Mouse (Mus musculus) hindbrain, embryonic 11.5 days (tissue): ENCODE data around the gene Mon1a. TPM values are rescaled to one million over a fixed set of nuclear protein-coding genes. Genes with fewer than 3 reads are reported as not detected.
A peak's percentile ranks its signal among the peaks of the same experiment; 100 is the strongest.

Experiments
- ATAC-seq: fragments of 200-750 bp; cut with Nextera tagmentation; 2 replicates; pipeline ENCODE4 v1.8.0; 2017; ENCODE audit warnings: mild to moderate bottlenecking, moderate TSS enrichment, moderate library complexity; ENCODE audit not compliant: low FRiP score
- DNase-seq: peaks from one replicate; pipeline ENCODE4 v3.0.0-alpha.2; 2015; ENCODE audit warnings: low spot score
- H3K27ac ChIP-seq: fragments of 300-500 bp; sonication (generic); 2 replicates; pipeline ENCODE4 v1.5.1; 2014; ENCODE audit warnings: mild to moderate bottlenecking, low read depth, low read length
- H3K27me3 ChIP-seq: fragments of 300-500 bp; sonication (generic); 2 replicates; pipeline ENCODE4 v1.6.1; 2014; ENCODE audit warnings: mild to moderate bottlenecking, low read length, moderate library complexity, mixed read lengths; ENCODE audit not compliant: control insufficient read depth, insufficient read depth
- H3K36me3 ChIP-seq: fragments of 300-500 bp; sonication (generic); 2 replicates; pipeline ENCODE4 v1.6.1; 2014; ENCODE audit warnings: mild to moderate bottlenecking, low read length, moderate library complexity, mixed read lengths; ENCODE audit not compliant: control insufficient read depth, insufficient read depth
- H3K4me1 ChIP-seq: fragments of 300-500 bp; sonication (generic); replicated peaks from 2 replicates; pipeline ENCODE4 v1.6.1; 2014; ENCODE audit warnings: low read length, mixed read lengths; ENCODE audit not compliant: control insufficient read depth, insufficient read depth
- H3K4me2 ChIP-seq: fragments of 300-500 bp; sonication (generic); replicated peaks from 2 replicates; pipeline ENCODE4 v1.6.1; 2014; ENCODE audit warnings: mild to moderate bottlenecking, low read depth, low read length
- H3K4me3 ChIP-seq: fragments of 300-500 bp; sonication (generic); 2 replicates; pipeline ENCODE4 v1.5.1; 2014; ENCODE audit warnings: low read depth, low read length
- H3K9ac ChIP-seq: fragments of 300-500 bp; sonication (generic); 2 replicates; pipeline ENCODE4 v1.6.1; 2014; ENCODE audit warnings: low read depth, low read length
- H3K9me3 ChIP-seq: fragments of 300-500 bp; sonication (generic); 2 replicates; pipeline ENCODE4 v1.6.1; 2016; ENCODE audit warnings: low read length; ENCODE audit not compliant: control insufficient read depth
- WGBS: fragments of 180-500 bp; shearing (Covaris S2); extraction: QIAGEN DNeasy Blood & Tissue Kit; methylation state at CpG from one replicate; pipeline ENCODE4 v1.1.7; 2014; 5-methylcytosine and 5-hydroxymethylcytosine counted together
- polyA plus RNA-seq: library from polyadenylated mRNA; unstranded; fragments of >200 nt; fragmentation: Nextera tagmentation; extraction: Ambion mirVana; gene quantifications from 2 replicates; pipeline ENCODE4 v1.2.1, GENCODE M21; 2014

Gene Mon1a
- polyA plus RNA-seq, 1 experiment from 2014 or later = 18.1 TPM

DNA sequence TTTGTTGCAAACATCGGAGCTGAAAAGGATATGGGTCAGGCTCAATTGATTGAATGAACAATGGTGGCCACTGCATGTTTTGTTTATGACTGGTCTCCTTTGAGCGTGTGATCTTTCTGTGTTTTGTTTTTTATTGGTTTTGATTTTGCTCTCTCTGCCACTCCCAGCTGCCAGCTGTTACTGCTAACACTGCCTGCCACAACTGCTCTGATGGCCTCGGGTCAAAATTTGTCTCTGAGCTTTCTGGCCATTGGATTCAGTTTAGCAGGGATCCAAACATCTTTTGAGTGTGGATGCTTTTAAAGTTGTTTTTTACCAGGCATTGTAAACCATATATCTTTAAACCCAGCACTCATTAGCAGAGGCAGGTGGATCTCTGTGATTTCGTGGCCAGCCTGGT, 7.5 kb upstream of the Mon1a start:
- Histone ChIP-seq H3K4me2 (no peak overlapping the region), H3K27me3 (no peaks in the 10 kb centered on the region), H3K4me3 (no peak overlapping the region), H3K4me1 (no peaks in the 10 kb centered on the region), H3K36me3 (no peaks in the 10 kb centered on the region), H3K9me3 (no peaks in the 10 kb centered on the region), H3K27ac (no peak overlapping the region), H3K9ac (no peak overlapping the region)
- no peak for DNase-seq
- no peak for ATAC-seq
- 82% methylated on average over 4 of the region's 4 CpGs for WGBS

DNA sequence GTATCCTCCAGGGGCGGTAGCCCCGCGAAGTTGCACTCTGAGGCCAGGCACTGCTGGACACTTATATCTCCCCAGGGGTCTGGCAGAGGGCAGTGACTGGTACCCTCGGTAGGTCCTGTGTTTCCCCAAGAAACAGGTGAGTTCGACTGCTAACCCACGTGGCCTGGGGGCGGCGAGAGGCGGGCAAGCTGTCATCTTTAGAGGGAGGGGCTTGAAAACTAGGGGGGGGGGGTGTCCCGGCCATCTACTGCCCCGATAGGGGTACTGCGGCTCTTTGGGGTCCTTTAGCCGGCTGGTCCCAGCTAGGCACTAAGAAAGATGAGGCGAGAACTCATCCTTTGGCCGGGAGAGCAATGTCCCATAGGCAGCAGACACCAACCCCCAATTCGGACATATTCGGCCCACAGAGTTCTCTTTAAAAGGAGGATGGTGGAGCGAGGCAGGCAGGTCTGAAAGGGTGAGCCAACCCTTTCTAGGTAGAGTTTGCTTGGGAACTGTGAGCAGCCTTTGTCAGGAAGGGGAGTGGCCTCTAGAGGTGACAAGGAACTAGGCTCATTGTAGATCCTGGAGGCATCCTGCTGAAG, 408 bp downstream of the Mon1a start:
- Histone ChIP-seq H3K9ac (peak overlapping the region; percentile 62), H3K27me3 (no peaks in the 10 kb centered on the region; the same call in 1 of the 2 replicates), H3K27ac (0 out of 2 replicates have a peak overlapping the region, but pooled peaks have one; percentile 11), H3K36me3 (no peaks in the 10 kb centered on the region), H3K9me3 (no peaks in the 10 kb centered on the region), H3K4me3 (peak overlapping the region; percentile 64), H3K4me1 (no peaks in the 10 kb centered on the region; the same call in 1 of the 2 replicates), H3K4me2 (peak overlapping the region; percentile 74)
- no peak for DNase-seq
- ATAC-seq = peak; percentile 87
- under 1% methylated on average over 18 of the region's 18 CpGs for WGBS

DNA sequence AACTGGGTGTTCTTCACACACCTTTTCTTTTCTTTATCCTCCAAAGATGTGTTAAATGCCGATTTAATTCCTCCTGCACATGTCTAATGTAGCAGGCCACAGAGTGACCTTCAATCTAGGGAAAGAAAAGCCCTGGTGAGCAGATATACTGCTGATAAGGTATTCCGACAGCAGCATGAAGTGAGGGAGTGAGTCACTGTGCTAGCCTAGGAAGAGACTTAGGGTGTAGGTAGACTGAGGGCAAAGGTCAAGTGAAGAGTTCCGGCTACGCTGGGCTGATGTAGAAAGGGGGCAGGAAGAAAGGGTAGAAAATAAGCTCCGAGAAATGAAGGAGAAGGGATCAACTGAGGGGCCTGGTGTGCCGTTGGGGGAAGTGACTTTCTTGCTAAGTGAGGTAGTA, 2.3 kb downstream of the Mon1a start:
- Histone ChIP-seq H3K4me3 (no peak overlapping the region), H3K27me3 (no peaks in the 10 kb centered on the region; the same call in 1 of the 2 replicates), H3K27ac (no peak overlapping the region), H3K9ac (no peak overlapping the region), H3K4me2 (no peak overlapping the region), H3K4me1 (no peaks in the 10 kb centered on the region; the same call in 1 of the 2 replicates), H3K36me3 (no peaks in the 10 kb centered on the region), H3K9me3 (no peaks in the 10 kb centered on the region)
- 83% methylated on average over 6 of the region's 6 CpGs for WGBS
- no peak for ATAC-seq
- no peak for DNase-seq

DNA sequence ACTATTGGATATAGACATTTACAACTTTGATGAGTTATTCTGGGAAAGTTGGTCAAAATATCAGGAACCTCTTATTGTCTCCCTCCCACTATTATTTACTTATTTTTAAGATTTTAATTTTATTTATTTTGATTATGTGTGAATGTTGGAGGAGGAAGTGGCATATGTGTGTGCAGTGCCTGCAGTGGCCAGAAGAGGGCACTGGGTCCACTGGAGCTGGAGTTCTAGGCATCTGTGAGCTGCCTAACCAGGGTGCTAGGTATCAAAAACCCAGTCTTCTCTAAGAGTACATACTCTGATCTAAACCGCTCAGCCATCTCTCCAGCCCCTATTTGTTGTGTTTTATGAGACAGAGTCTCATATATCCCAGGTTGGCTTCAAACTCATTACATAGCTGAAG, 3.1 kb downstream of the Mon1a start:
- ATAC-seq = no peak
- 100% methylated on average over 1 of the region's 1 CpGs for WGBS
- DNase-seq = no peak

DNA sequence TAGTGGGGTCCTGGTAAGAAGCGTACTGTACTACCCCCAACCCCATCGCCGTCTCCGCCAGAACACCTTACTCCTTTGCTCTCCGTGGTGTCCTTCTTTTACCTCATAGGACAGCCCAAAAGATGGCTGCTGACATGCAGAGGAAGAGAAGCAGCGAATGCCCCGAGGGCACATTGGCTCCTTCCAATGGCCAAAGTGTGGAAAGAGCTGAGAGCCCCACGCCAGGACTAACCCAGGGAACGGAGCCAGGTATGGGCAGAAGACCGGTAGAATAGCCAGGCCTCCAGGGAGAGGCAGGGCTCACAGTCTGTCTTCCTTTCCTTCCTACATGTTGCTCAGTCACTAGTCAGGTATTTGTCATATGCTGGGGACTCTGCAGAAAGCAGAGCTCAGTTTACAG, 10.6 kb downstream of the Mon1a start:
- peaks cover 4% of the 10 kb centered on the region; the same call in 1 of the 2 replicates for H3K4me1 ChIP-seq
- no peaks in the 10 kb centered on the region for H3K36me3 ChIP-seq
- H3K9ac ChIP-seq = no peak overlapping the region
- H3K4me2 ChIP-seq = no peak overlapping the region
- ATAC-seq (no peak), DNase-seq (no peak)
- H3K27me3 ChIP-seq = peaks cover 11% of the 10 kb centered on the region
- 82% methylated on average over 10 of the region's 10 CpGs for WGBS
- no peaks in the 10 kb centered on the region for H3K9me3 ChIP-seq
- H3K4me3 ChIP-seq = no peak overlapping the region
- H3K27ac ChIP-seq = no peak overlapping the region

More for the DNA sequence above, 3.1 kb downstream of the Mon1a start:
- H3K4me1 ChIP-seq = no peaks in the 10 kb centered on the region; the same call in 1 of the 2 replicates
- no peak overlapping the region for H3K27ac ChIP-seq
- no peak overlapping the region for H3K4me3 ChIP-seq
- H3K9me3 ChIP-seq = no peaks in the 10 kb centered on the region
- no peak overlapping the region for H3K9ac ChIP-seq
- no peak overlapping the region for H3K4me2 ChIP-seq
- H3K27me3 ChIP-seq = no peaks in the 10 kb centered on the region; the same call in 1 of the 2 replicates
- H3K36me3 ChIP-seq = no peaks in the 10 kb centered on the region

DNA sequence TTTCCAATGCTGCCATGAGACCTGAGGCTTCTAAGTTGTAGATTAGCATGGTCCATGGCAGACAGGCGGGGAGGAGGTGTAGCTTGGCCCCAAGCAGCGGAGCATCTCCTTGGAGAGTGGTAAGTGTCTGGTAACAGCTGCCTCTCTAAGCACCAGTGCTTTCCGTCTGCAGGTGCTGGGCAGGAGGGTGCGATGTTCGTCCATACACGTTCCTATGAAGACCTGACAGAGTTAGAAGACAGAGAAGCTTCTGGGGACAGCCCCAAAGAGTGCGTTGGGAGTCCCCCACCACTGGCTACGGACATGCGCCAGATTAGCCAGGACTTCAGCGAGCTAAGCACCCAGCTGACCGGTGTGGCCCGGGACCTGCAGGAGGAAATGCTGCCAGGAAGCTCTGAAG, 11.9 kb downstream of the Mon1a start:
- Histone ChIP-seq H3K4me1 (peaks cover 4% of the 10 kb centered on the region; the same call in 1 of the 2 replicates), H3K4me3 (no peak overlapping the region), H3K4me2 (no peak overlapping the region), H3K9me3 (no peaks in the 10 kb centered on the region), H3K27me3 (peaks cover 11% of the 10 kb centered on the region), H3K36me3 (no peaks in the 10 kb centered on the region), H3K9ac (no peak overlapping the region), H3K27ac (no peak overlapping the region)
- no peak for DNase-seq
- WGBS = 76% methylated on average over 12 of the region's 12 CpGs
- ATAC-seq = no peak

DNA sequence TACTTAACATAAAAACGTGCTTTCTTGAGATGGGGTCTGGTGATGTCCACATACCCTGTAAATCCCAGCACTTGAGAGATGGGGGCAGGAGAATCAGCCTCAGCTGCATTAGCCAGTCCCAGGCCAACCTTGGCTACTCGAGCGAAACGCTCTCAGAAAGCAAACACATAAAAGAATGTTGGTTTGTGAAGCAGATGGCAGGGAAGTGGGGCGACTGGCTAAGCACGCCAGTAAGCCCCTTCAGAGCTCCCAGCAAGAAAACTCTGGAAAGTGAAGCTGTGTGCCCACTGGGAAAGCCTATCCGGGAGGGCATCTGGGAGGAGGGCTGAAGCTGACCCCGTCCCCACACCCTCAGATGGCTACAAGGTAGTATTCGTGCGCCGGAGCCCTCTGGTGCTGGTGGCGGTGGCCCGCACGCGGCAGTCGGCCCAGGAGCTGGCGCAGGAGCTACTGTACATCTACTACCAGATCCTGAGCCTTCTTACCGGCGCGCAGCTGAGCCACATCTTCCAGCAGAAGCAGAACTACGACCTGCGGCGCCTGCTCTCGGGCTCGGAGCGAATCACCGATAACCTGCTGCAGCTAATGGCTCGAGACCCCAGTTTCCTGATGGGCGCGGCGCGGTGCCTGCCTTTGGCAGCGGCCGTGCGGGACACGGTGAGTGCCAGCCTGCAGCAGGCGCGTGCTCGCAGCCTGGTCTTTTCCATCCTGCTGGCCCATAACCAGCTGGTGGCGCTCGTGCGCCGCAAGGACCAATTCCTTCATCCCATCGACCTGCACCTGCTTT, 13.1 kb downstream of the Mon1a start:
- Histone ChIP-seq H3K36me3 (no peaks in the 10 kb centered on the region), H3K4me3 (peak overlapping the region; percentile 17), H3K9ac (no peak overlapping the region), H3K9me3 (no peaks in the 10 kb centered on the region), H3K4me2 (peak overlapping the region; percentile 42), H3K27ac (no peak overlapping the region), H3K27me3 (peaks cover 11% of the 10 kb centered on the region), H3K4me1 (peaks cover 4% of the 10 kb centered on the region; the same call in 1 of the 2 replicates)
- ATAC-seq (peak; percentile 55; the same call in 1 of the 2 replicates), DNase-seq (peak; percentile 89)
- WGBS = 4% methylated on average over 41 of the region's 44 CpGs

DNA sequence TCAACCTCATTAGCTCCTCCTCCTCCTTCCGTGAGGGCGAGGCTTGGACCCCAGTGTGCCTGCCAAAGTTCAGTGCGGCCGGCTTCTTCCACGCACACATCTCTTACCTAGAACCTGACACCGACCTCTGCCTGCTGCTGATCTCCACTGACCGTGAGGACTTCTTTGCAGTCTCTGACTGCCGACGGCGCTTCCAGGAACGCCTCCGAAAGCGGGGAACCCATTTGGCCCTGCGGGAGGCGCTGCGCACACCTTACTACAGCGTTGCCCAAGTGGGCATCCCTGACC, 13.6 kb downstream of the Mon1a start:
- ATAC-seq (no peak; the same call in 1 of the 2 replicates), DNase-seq (no peak)
- Histone ChIP-seq H3K4me3 (0 out of 2 replicates have a peak overlapping the region, but pooled peaks have one; percentile 17), H3K27ac (no peak overlapping the region), H3K4me2 (peak overlapping the region; percentile 42), H3K9ac (no peak overlapping the region), H3K36me3 (no peaks in the 10 kb centered on the region), H3K27me3 (peaks cover 14% of the 10 kb centered on the region), H3K9me3 (no peaks in the 10 kb centered on the region), H3K4me1 (peaks cover 4% of the 10 kb centered on the region; the same call in 1 of the 2 replicates)
- WGBS = 10% methylated on average over 17 of the region's 17 CpGs
